Mouse (Mus musculus): ENCODE results near the gene Tgif1.

Tgif1 gene

DNA sequence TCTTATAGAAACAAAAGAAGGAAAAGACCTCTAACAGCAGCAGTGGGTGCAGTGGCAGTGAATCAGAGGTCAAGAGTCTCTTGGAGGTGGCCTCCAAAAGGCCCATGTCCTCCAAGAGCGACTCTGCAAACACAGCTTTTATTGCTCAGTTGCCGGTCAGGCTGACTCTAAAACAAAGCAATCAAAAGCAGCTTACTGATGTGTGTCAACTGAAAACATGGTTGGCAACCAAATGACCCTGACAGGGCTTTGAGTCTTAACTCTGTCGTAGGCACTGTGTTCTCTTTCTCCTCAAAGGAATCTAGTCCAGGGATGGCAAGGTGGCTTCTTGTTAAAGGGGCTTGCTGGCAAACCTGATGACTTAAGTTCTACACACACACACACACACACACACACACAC lies 43.6 kb downstream of the Tgif1 start:
- no peak for DNase-seq (ENCODE audit: extremely low read depth, low read depth, low spot score)

DNA sequence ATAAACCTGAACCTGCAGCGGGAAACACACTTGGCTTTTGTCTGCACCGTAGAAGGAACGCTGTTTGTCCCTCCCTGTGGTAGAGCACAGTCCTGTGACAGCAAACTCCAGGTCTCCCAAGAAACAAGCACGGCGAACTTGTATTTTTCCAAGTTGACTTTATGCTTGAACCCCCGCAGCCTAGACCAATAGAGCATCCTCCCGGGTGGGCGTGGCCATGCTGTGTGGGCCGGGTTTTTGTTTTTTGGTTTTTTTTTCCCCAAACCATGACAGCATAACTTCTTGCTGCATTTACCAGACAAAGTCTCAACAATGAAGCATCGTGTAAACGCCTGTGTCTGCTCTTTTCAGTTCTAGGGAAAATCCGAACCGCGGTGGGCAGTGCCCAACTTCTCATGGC lies 44.5 kb downstream of the Tgif1 start:
- DNase-seq (ENCODE audit: extremely low read depth, low read depth, low spot score), result no peak

DNA sequence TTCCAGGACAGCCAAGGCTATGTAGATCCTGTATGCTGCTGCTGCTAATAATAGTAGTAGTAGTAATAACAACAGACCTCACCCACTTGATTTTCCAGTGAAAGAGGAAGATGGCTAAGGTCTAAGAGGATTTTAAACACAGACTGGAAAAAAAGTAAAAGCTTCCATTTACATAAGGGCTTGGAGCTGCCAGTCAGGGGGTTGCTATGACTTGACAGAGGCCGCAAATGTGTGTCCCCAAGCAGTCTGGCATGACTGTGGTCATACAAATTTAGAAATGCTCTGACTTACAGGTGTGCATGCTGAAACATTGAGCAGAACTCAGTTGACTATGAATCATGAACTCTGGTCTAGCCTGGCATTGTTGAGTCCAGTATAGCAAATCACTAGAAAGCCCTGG lies 45.5 kb downstream of the Tgif1 start:
- DNase-seq (ENCODE audit: extremely low read depth, low read depth, low spot score), result no peak

DNA sequence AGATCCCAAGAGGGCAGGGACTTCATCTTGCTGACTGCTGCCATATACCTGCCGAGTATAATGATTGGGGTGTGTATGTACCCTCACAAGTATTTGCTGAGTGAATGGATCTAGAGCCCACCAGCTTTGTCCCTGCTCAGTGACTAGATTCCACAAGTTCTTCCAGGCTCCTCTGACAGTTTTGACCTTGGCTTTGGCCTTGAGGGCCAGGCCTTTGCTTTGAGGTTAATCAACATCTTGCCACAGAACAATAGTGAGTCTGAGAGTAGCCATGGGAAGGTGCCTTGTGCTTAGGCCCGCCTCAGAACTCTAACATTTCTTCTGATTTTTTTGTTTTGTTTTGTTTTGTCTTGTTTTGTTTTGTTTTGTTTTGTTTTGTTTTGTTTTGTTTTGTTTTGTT lies 46.7 kb downstream of the Tgif1 start:
- DNase-seq (ENCODE audit: extremely low read depth, low read depth, low spot score), result no peak

DNA sequence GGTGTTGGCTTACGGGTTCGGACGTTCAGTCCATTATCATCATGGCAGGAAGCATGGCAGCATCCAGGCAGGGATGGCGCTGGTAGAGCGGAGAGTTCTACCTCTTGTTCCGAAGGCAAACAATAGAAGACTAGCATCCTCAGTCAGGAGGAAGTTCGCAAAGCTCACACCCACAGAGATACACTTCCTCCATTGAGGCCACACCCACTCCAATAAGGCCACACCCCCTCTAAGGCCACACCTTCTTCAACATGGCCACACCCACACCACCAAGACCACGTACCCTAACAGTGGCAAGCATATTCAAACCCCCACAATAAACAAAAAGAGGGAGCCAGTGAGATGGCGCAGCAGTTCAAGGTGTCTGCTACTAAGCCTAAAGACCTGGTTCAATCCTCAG lies 47.5 kb downstream of the Tgif1 start:
- DNase-seq (ENCODE audit: extremely low read depth, low read depth, low spot score), result no peak

DNA sequence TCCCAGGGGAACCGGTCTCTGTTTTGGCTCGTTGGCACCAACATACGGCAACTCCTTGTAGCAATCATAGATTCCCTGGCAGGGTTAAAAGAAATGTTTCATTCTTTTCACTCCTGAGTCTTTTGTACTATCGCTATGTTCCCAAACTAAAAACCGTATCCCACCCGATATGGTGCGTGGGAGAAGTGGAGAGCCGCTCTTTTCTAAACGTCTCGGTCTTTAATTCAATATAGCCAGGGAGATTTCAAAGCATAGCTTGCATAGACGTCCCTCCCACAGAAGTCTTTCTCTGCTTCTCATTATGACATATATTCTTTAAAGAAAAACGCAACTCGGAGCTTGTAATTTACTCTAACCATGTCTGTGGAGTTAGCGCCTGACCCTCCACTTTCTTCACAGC lies 51.3 kb downstream of the Tgif1 start:
- DNase-seq (ENCODE audit: extremely low read depth, low read depth, low spot score), result no peak

DNA sequence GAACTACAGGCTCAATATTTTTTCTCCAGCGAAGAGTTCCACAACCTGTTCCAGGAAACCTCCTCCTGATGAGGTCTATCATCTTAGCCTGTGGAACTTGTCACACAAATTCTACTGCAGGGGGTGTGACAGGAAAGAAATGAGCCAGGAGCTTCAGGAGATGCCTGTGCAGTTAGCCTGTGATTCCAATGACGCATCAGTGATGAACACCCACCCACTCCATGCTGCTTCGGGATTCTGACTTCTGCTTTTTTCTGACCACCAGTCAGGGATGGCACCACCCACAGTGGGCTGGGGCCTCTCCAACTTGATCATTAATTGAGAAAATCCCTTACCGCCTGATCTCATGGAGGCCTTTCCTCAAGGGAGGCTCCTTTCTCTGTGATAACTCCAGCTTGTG lies 54.1 kb downstream of the Tgif1 start:
- DNase-seq (ENCODE audit: extremely low read depth, low read depth, low spot score), result no peak

DNA sequence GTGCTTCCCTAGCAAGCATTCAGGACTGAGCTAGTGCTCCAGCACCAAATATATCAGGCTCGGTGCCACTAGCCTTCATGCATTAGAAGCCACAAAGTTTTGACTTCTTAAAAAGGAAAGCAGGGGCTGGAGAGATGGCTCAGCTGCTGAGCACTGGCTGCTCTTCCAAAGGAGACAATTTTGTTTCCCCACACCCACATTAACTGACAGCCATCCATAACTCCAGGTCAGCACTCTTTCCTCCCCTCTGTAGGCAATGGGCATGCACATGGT lies 55.6 kb downstream of the Tgif1 start:
- DNase-seq (ENCODE audit: extremely low read depth, low read depth, low spot score), result no peak

DNA sequence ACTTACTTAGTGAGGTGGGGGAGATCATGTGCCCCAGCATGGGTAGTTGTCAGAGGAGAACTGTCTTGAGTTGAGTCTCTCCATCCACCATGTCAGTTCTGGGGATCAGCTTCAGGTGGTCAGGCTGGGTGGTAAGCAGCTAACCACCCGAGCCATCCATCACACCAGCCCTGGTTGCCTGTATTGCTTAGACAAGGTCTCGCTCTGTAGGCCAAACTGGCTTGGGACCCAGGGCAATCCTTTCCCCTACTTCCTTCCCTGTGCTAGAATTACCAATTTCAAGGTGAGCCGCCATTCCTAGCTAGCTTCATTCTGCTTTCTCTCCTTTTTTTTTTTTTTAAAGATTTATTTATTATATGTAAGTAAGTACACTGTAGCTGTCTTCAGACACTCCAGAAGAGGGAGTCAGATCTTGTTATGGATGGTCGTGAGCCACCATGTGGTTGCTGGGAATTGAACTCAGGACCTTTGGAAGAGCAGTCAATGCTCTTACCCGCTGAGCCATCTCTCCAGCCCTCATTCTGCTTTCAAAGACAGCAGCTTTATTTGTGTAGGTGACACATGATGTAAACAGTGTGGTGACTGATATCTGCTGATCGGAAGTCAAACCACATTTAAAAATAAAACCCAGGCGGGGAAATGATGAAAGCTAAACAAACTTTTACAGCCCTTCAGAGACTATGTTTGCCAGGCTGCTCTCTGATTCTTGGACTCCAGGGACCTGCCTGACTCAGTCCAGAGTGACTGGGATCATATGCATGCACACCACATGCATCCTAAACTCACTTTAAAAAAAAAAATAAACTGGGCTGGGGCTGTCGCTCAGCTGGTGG lies 56.2 kb downstream of the Tgif1 start:
- DNase-seq (ENCODE audit: extremely low read depth, low read depth, low spot score), result no peak

DNA sequence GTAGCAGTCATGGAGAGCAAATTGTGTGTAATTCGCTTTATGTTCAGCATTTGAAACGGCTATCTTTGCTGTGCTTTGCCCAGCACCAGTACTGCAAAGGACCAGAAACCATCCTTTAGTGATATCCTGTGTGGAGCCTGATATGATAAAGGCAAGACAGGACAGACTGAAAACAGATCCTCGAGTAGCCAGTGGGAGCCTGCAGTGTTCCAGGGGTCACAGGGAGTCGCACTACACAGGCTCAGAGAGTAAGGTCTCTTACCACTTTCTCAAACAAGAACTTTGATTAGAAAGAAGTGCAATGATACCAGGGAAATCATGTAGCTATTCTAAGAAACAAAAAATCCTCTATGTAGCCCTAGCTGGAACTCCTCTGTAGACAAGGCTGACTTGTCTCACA lies 58.1 kb downstream of the Tgif1 start:
- no peak for DNase-seq (ENCODE audit: extremely low read depth, low read depth, low spot score)

DNA sequence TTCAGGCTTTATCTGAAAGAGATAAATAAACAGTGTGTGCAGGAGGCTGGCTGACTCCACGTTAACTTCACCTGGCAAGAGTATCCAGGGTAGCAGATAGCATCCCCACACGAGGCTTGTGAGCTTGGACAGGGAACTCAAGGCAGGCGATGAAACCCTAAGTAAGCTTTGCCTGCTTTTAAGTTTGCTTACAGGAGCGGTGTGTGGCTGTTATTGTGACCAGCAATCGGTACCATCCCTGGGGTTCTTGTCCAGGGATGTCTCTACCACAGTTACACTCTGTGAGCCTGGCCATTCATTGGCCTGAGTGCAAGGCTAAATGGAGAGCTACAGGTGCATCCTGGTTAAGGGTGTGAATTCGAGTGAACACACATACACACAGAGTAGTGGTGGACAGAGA lies 58.6 kb downstream of the Tgif1 start:
- no peak for DNase-seq (ENCODE audit: extremely low read depth, low read depth, low spot score)

DNA sequence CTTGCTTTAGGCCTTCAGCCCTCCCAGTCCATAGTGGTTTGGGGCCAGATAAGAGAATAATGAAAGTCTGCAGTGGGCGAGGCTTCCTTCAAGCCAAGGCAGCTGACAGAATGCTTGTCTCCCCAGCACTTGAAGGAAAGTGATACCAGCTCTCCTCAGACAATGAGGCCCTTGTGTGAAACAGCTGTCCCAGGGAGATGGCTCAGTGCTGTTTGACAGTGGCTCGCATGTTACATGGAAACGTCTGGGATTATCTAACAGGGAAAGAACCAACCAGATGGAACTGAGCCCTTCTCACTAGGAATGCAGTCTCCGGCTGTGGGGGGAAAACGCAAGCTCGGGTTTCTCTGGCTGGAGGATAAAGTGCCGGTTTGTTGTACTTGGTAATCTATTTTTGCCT lies 59.1 kb downstream of the Tgif1 start:
- DNase-seq (ENCODE audit: extremely low read depth, low read depth, low spot score), result no peak

Measured in fat pad, adult 2 months (tissue).